In genomic region chr10:19582806-19583430, GRCm38 (mm10) we compare ENCODE assay signal across 15 mouse cellular contexts. TPM values are rescaled to one million over a fixed set of nuclear protein-coding genes. Genes with fewer than 3 reads are reported as not detected.
A peak's percentile ranks its signal among the peaks of the same experiment; 100 is the strongest.
DNase-seq lines count a peak whose midpoint lies in the region; ATAC-seq and TF ChIP-seq lines count a peak whose summit lies in the region.
"Had no signal": no experiment of that assay in that cellular context is flagged by ENCODE, and none has a peak within 500 bp of the region (broad histone marks: within the 10 kb centered on the region; RNA-seq: fewer than 3 reads in every experiment).

No protein-coding gene starts in this region.

- TF ChIP-seq EP300 in liver, postnatal 0 days (IDR thresholded peaks at IDR 0.05; ENCODE audit: low read depth): peak; percentile 56; the same call in 1 of the 2 replicates

- no peak overlapping the region for H3K9ac ChIP-seq in heart, embryonic 15.5 days
- H3K9ac ChIP-seq in liver, postnatal 0 days (replicated peaks): no peak overlapping the region
- H3K9ac ChIP-seq in forebrain, embryonic 12.5 days: no peak overlapping the region
- H3K9ac ChIP-seq: embryonic facial prominence, embryonic 13.5 days had no signal

- H3K27ac ChIP-seq in heart, embryonic 15.5 days: peak overlapping the region; percentile 15; the same call in 1 of the 2 replicates
- peak overlapping the region; percentile 66 for H3K27ac ChIP-seq in liver, postnatal 0 days (ENCODE audit: low read depth)
- H3K27ac ChIP-seq in forebrain, embryonic 12.5 days: no peak overlapping the region
- H3K27ac ChIP-seq: embryonic facial prominence, embryonic 13.5 days; midbrain, embryonic 10.5 days had no signal

- 0 out of 2 replicates have a peak, but pooled peaks cover 3% of the 10 kb centered on the region for H3K4me1 ChIP-seq in heart, embryonic 15.5 days (replicated peaks)
- H3K4me1 ChIP-seq in liver, postnatal 0 days (ENCODE audit: insufficient read depth): peaks cover 36% of the 10 kb centered on the region
- 0 out of 2 replicates have a peak, but pooled peaks cover 2% of the 10 kb centered on the region for H3K4me1 ChIP-seq in forebrain, embryonic 12.5 days
- H3K4me1 ChIP-seq: midbrain, embryonic 10.5 days had no signal

- ATAC-seq in heart, embryonic 15.5 days (replicated peaks; ENCODE audit: insufficient number of reproducible peaks, insufficient read depth, low FRiP score, low read depth): no peak
- 0 out of 2 replicates have a peak, but pooled peaks have one; percentile 8 for ATAC-seq in liver, postnatal 0 days
- no peak for ATAC-seq in forebrain, embryonic 12.5 days (ENCODE audit: low FRiP score)
- ATAC-seq: forebrain, embryonic 14.5 days had no signal

- no peaks in the 10 kb centered on the region for H3K27me3 ChIP-seq in heart, embryonic 15.5 days
- no peaks in the 10 kb centered on the region for H3K27me3 ChIP-seq in liver, postnatal 0 days (ENCODE audit: insufficient read depth, low read length)
- H3K27me3 ChIP-seq in forebrain, embryonic 12.5 days: no peaks in the 10 kb centered on the region
- H3K27me3 ChIP-seq: embryonic facial prominence, embryonic 13.5 days had no signal

- TF ChIP-seq CTCF in liver, postnatal 0 days (IDR thresholded peaks at IDR 0.05; ENCODE audit: low read depth): no peak

- no peak overlapping the region for H3K4me3 ChIP-seq in heart, embryonic 15.5 days
- H3K4me3 ChIP-seq in liver, postnatal 0 days (ENCODE audit: low read depth, low read length): no peak overlapping the region
- no peak overlapping the region for H3K4me3 ChIP-seq in forebrain, embryonic 12.5 days (replicated peaks)
- H3K4me3 ChIP-seq: embryonic facial prominence, embryonic 13.5 days; midbrain, embryonic 10.5 days had no signal

- no peak overlapping the region for H3K4me2 ChIP-seq in heart, embryonic 15.5 days
- no peak overlapping the region for H3K4me2 ChIP-seq in liver, postnatal 0 days (ENCODE audit: low read depth, low read length)
- H3K4me2 ChIP-seq in forebrain, embryonic 12.5 days: no peak overlapping the region
- H3K4me2 ChIP-seq: embryonic facial prominence, embryonic 13.5 days had no signal

- no peaks in the 10 kb centered on the region for H3K36me3 ChIP-seq in heart, embryonic 15.5 days
- H3K36me3 ChIP-seq in liver, postnatal 0 days (replicated peaks; ENCODE audit: insufficient read depth, low read length): no peaks in the 10 kb centered on the region
- H3K36me3 ChIP-seq in forebrain, embryonic 12.5 days (replicated peaks): no peaks in the 10 kb centered on the region
- H3K36me3 ChIP-seq: embryonic facial prominence, embryonic 13.5 days; midbrain, embryonic 10.5 days had no signal

- 59% methylated on average over 7 of the region's 7 CpGs for WGBS in heart, embryonic 15.5 days
- 29% methylated on average over 7 of the region's 7 CpGs for WGBS in liver, postnatal 0 days (ENCODE audit: insufficient replicate concordance)
- 86% methylated on average over 7 of the region's 7 CpGs for WGBS in forebrain, embryonic 12.5 days

- no peaks in the 10 kb centered on the region for H3K9me3 ChIP-seq in heart, embryonic 15.5 days (replicated peaks)
- H3K9me3 ChIP-seq in liver, postnatal 0 days (ENCODE audit: low read length): no peaks in the 10 kb centered on the region
- H3K9me3 ChIP-seq in forebrain, embryonic 12.5 days: no peaks in the 10 kb centered on the region
- H3K9me3 ChIP-seq: embryonic facial prominence, embryonic 13.5 days; midbrain, embryonic 10.5 days had no signal

- DNase-seq in heart, adult 9 months (ENCODE audit: low spot score in 2 of 2): no peak
- peak; percentile 27 for DNase-seq in thymus, postnatal 25 days
- no peak for DNase-seq in thymus, postnatal 14 days
- no peak for DNase-seq in liver, postnatal 0 days
- DNase-seq in right cerebral cortex, adult 18-20 months: no peak
- DNase-seq in yolk sac, embryonic 10.5 days (ENCODE audit: low spot score): no peak
- DNase-seq: adrenal gland, postnatal 36 days; cerebellum, adult 9-10 months; layer of hippocampus, postnatal 36 days had no signal

RNA-seq across cellular contexts. Expression of gene Ifngr1, which starts 8.8 kb away (rescaled TPM):
- polyA plus RNA-seq in heart, embryonic 15.5 days (2015; fragmentation: Nextera tagmentation; extraction: Ambion mirVana): 37.1 and 48.3 TPM in 2 replicates
- polyA plus RNA-seq in liver, postnatal 0 days (2015; fragmentation: Nextera tagmentation; extraction: Ambion mirVana): 65.9 and 68.9 TPM in 2 replicates
- polyA plus RNA-seq in forebrain, embryonic 12.5 days (2016; fragmentation: Nextera tagmentation; extraction: Ambion mirVana): 18.7 and 20.5 TPM in 2 replicates

RNA-seq across cellular contexts. Expression of gene Il22ra2, which starts 38.9 kb away (rescaled TPM):
- polyA plus RNA-seq in heart, embryonic 15.5 days (2015; fragmentation: Nextera tagmentation; extraction: Ambion mirVana): not detected in 2 replicates
- polyA plus RNA-seq in liver, postnatal 0 days (2015; fragmentation: Nextera tagmentation; extraction: Ambion mirVana): 0.06 TPM in 1 of 2 replicates, not detected in the other
- not detected in 2 replicates for polyA plus RNA-seq in forebrain, embryonic 12.5 days (2016; fragmentation: Nextera tagmentation; extraction: Ambion mirVana)
- polyA plus RNA-seq: embryonic facial prominence, embryonic 13.5 days; forebrain, embryonic 14.5 days; liver, adult 2 months; midbrain, embryonic 10.5 days had no signal
